Mouse (Mus musculus) lung, adult 2 months (tissue): Measurements from ENCODE around the gene Pam.

Experiments used
- CTCF ChIP-seq: fragments of 200-500 bp; IDR thresholded peaks from 2 replicates; pipeline ENCODE4 v1.5.1; 2011; ENCODE audit warnings: mild to moderate bottlenecking, low read length, control low read depth; ENCODE audit not compliant: insufficient read depth
- POLR2A ChIP-seq: fragments of 200-500 bp; IDR thresholded peaks from 2 replicates; pipeline ENCODE4 v1.6.1; 2011; ENCODE audit warnings: low read depth, mild to moderate bottlenecking, control low read depth, low read length, borderline replicate concordance; ENCODE audit errors: extremely low read depth

GRCm38 (mm10) chr1:98052775-98053174 is 42.7 kb downstream of the Pam start:
- TF ChIP-seq CTCF (no peak), POLR2A (no peak)
